Mouse (Mus musculus) forebrain, embryonic 15.5 days (tissue): ENCODE measurements at regions not wholly inside any gene's neighbourhood (a gene's known extent, or its start where the extent isn't known, plus 50 kb on each side); places are given as distances from the start of the nearest gene placed in this dataset.
"Not testable (repeated sequence)": the region's sequence is repeated elsewhere in the genome, so short reads cannot be mapped to it uniquely, and the experiment has no call there.

Experiments
- ATAC-seq: fragments of 200-750 bp; cut with Nextera tagmentation; replicated peaks from 2 replicates; pipeline ENCODE4 v1.8.0; 2017; ENCODE audit warnings: mild to moderate bottlenecking, moderate TSS enrichment, moderate library complexity
- H3K27ac ChIP-seq: fragments of 300-500 bp; sonication (generic); replicated peaks from 2 replicates; pipeline ENCODE4 v1.5.1; 2015; ENCODE audit warnings: mild to moderate bottlenecking, inconsistent platforms
- H3K27me3 ChIP-seq: fragments of 300-500 bp; sonication (generic); 2 replicates; pipeline ENCODE4 v1.6.1; 2015; ENCODE audit warnings: inconsistent platforms
- H3K36me3 ChIP-seq: fragments of 300-500 bp; sonication (generic); 2 replicates; pipeline ENCODE4 v1.6.1; 2015; ENCODE audit warnings: mild to moderate bottlenecking, inconsistent platforms
- H3K4me1 ChIP-seq: fragments of 300-500 bp; sonication (generic); 2 replicates; pipeline ENCODE4 v1.6.1; 2015; ENCODE audit warnings: inconsistent platforms
- H3K4me2 ChIP-seq: fragments of 300-500 bp; sonication (generic); replicated peaks from 2 replicates; pipeline ENCODE4 v1.6.1; 2015; ENCODE audit warnings: mild to moderate bottlenecking, inconsistent platforms
- H3K4me3 ChIP-seq: fragments of 300-500 bp; sonication (generic); 2 replicates; pipeline ENCODE4 v1.5.1; 2015; ENCODE audit warnings: mild to moderate bottlenecking, inconsistent platforms
- H3K9ac ChIP-seq: fragments of 300-500 bp; sonication (generic); replicated peaks from 2 replicates; pipeline ENCODE4 v1.6.1; 2015; ENCODE audit warnings: mild to moderate bottlenecking, inconsistent platforms
- H3K9me3 ChIP-seq: fragments of 300-500 bp; sonication (generic); 2 replicates; pipeline ENCODE4 v1.6.1; 2016; ENCODE audit warnings: inconsistent platforms
- WGBS: fragments of 180-500 bp; shearing (Covaris S2); methylation state at CpG from one replicate; pipeline ENCODE4 v1.1.7; 2015; ENCODE audit warnings: mixed read lengths; 5-methylcytosine and 5-hydroxymethylcytosine counted together

- H3K9ac ChIP-seq, H3K4me1 ChIP-seq, H3K9me3 ChIP-seq, H3K4me2 ChIP-seq, H3K36me3 ChIP-seq, H3K27me3 ChIP-seq, H3K27ac ChIP-seq, H3K4me3 ChIP-seq, ATAC-seq: not testable (repeated sequence)
- WGBS, result 96% methylated on average over 14 of the region's 18 CpGs
Observed at GRCm38 (mm10) chr17:81231771-81232170, 166.9 kb upstream of the Thumpd2 start.

- Histone ChIP-seq H3K4me1 (no peaks in the 10 kb centered on the region), H3K4me3 (no peak overlapping the region), H3K27me3 (no peaks in the 10 kb centered on the region), H3K27ac (no peak overlapping the region), H3K9me3 (no peaks in the 10 kb centered on the region), H3K9ac (no peak overlapping the region), H3K36me3 (no peaks in the 10 kb centered on the region), H3K4me2 (no peak overlapping the region)
- no peak for ATAC-seq
Observed at GRCm38 (mm10) chr17:81225281-81225680, 160.4 kb upstream of the Thumpd2 start.

- 92% methylated on average over 3 of the region's 3 CpGs for WGBS
- no peak for ATAC-seq
- Histone ChIP-seq H3K4me1 (no peaks in the 10 kb centered on the region), H3K27me3 (no peaks in the 10 kb centered on the region), H3K9ac (no peak overlapping the region), H3K9me3 (no peaks in the 10 kb centered on the region), H3K27ac (no peak overlapping the region), H3K4me3 (no peak overlapping the region), H3K36me3 (no peaks in the 10 kb centered on the region), H3K4me2 (no peak overlapping the region)
Observed at GRCm38 (mm10) chr17:81221436-81221835, 156.6 kb upstream of the Thumpd2 start.

GRCm38 (mm10) chr17:81214844-81215243 is 150.0 kb upstream of the Thumpd2 start:
- Histone ChIP-seq H3K4me1 (no peaks in the 10 kb centered on the region), H3K4me3 (no peak overlapping the region), H3K36me3 (no peaks in the 10 kb centered on the region), H3K9me3 (no peaks in the 10 kb centered on the region), H3K9ac (no peak overlapping the region), H3K4me2 (no peak overlapping the region), H3K27ac (no peak overlapping the region), H3K27me3 (no peaks in the 10 kb centered on the region)
- WGBS, result 87% methylated on average over 7 of the region's 7 CpGs
- ATAC-seq, result no peak

- Histone ChIP-seq H3K27ac (no peak overlapping the region), H3K9ac (no peak overlapping the region), H3K4me2 (no peak overlapping the region), H3K4me3 (no peak overlapping the region), H3K36me3 (no peaks in the 10 kb centered on the region), H3K27me3 (no peaks in the 10 kb centered on the region), H3K4me1 (no peaks in the 10 kb centered on the region), H3K9me3 (no peaks in the 10 kb centered on the region)
- ATAC-seq, result no peak
- WGBS, result 89% methylated on average over 3 of the region's 3 CpGs
Observed at GRCm38 (mm10) chr17:81212043-81212442, 147.2 kb upstream of the Thumpd2 start.

GRCm38 (mm10) chr17:81210389-81210788 is 145.5 kb upstream of the Thumpd2 start:
- no peak overlapping the region for H3K9ac ChIP-seq
- H3K4me1 ChIP-seq, result no peaks in the 10 kb centered on the region
- ATAC-seq, result no peak
- no peaks in the 10 kb centered on the region for H3K27me3 ChIP-seq
- H3K36me3 ChIP-seq, result no peaks in the 10 kb centered on the region
- 75% methylated on average over 2 of the region's 2 CpGs for WGBS
- H3K27ac ChIP-seq, result no peak overlapping the region
- H3K4me3 ChIP-seq, result no peak overlapping the region
- H3K4me2 ChIP-seq, result no peak overlapping the region
- no peaks in the 10 kb centered on the region for H3K9me3 ChIP-seq

- Histone ChIP-seq H3K36me3 (no peaks in the 10 kb centered on the region), H3K9me3 (no peaks in the 10 kb centered on the region), H3K27me3 (no peaks in the 10 kb centered on the region), H3K4me3 (no peak overlapping the region), H3K4me2 (no peak overlapping the region), H3K9ac (no peak overlapping the region), H3K27ac (no peak overlapping the region), H3K4me1 (no peaks in the 10 kb centered on the region)
- ATAC-seq, result no peak
- WGBS, result 93% methylated on average over 3 of the region's 3 CpGs
Observed at GRCm38 (mm10) chr17:81209323-81209722, 144.4 kb upstream of the Thumpd2 start.

- no peak overlapping the region for H3K4me3 ChIP-seq
- H3K36me3 ChIP-seq, result no peaks in the 10 kb centered on the region
- no peak overlapping the region for H3K4me2 ChIP-seq
- no peaks in the 10 kb centered on the region for H3K4me1 ChIP-seq
- 79% methylated on average over 8 of the region's 8 CpGs for WGBS
- no peak overlapping the region for H3K27ac ChIP-seq
- no peak for ATAC-seq
- no peak overlapping the region for H3K9ac ChIP-seq
- no peaks in the 10 kb centered on the region for H3K27me3 ChIP-seq
- H3K9me3 ChIP-seq, result no peaks in the 10 kb centered on the region
Observed at GRCm38 (mm10) chr17:81201052-81201451, 136.2 kb upstream of the Thumpd2 start.

GRCm38 (mm10) chr17:81194006-81194405 is 129.1 kb upstream of the Thumpd2 start:
- Histone ChIP-seq H3K9ac (no peak overlapping the region), H3K9me3 (no peaks in the 10 kb centered on the region), H3K4me1 (no peaks in the 10 kb centered on the region), H3K27me3 (no peaks in the 10 kb centered on the region), H3K27ac (no peak overlapping the region), H3K36me3 (no peaks in the 10 kb centered on the region), H3K4me3 (no peak overlapping the region), H3K4me2 (no peak overlapping the region)
- ATAC-seq, result no peak
- WGBS, result 87% methylated on average over 10 of the region's 10 CpGs

GRCm38 (mm10) chr17:81193230-81193871 is 128.5 kb upstream of the Thumpd2 start:
- Histone ChIP-seq H3K36me3 (no peaks in the 10 kb centered on the region), H3K27me3 (no peaks in the 10 kb centered on the region), H3K27ac (no peak overlapping the region), H3K9me3 (no peaks in the 10 kb centered on the region), H3K4me2 (no peak overlapping the region), H3K9ac (no peak overlapping the region), H3K4me3 (no peak overlapping the region), H3K4me1 (no peaks in the 10 kb centered on the region)
- ATAC-seq, result peak; percentile 73
- 42% methylated on average over 8 of the region's 8 CpGs for WGBS

- 57% methylated on average over 4 of the region's 4 CpGs for WGBS
- Histone ChIP-seq H3K4me1 (no peaks in the 10 kb centered on the region), H3K9me3 (no peaks in the 10 kb centered on the region), H3K27me3 (no peaks in the 10 kb centered on the region), H3K27ac (no peak overlapping the region), H3K4me3 (no peak overlapping the region), H3K4me2 (no peak overlapping the region), H3K36me3 (no peaks in the 10 kb centered on the region), H3K9ac (no peak overlapping the region)
- peak; percentile 69 for ATAC-seq
Observed at GRCm38 (mm10) chr17:81189996-81190395, 125.1 kb upstream of the Thumpd2 start.

- 91% methylated on average over 1 of the region's 1 CpGs for WGBS
- Histone ChIP-seq H3K4me2 (no peak overlapping the region), H3K4me1 (no peaks in the 10 kb centered on the region), H3K4me3 (no peak overlapping the region), H3K9ac (no peak overlapping the region), H3K36me3 (no peaks in the 10 kb centered on the region), H3K27ac (no peak overlapping the region), H3K27me3 (no peaks in the 10 kb centered on the region), H3K9me3 (no peaks in the 10 kb centered on the region)
- ATAC-seq, result no peak
Observed at GRCm38 (mm10) chr17:81185685-81186084, 120.8 kb upstream of the Thumpd2 start.

GRCm38 (mm10) chr17:81180813-81181424 is 116.0 kb upstream of the Thumpd2 start:
- no peak for ATAC-seq
- no peaks in the 10 kb centered on the region for H3K27me3 ChIP-seq
- H3K27ac ChIP-seq, result no peak overlapping the region
- H3K4me1 ChIP-seq, result no peaks in the 10 kb centered on the region
- no peak overlapping the region for H3K4me2 ChIP-seq
- no peaks in the 10 kb centered on the region for H3K36me3 ChIP-seq
- no peaks in the 10 kb centered on the region for H3K9me3 ChIP-seq
- H3K9ac ChIP-seq, result no peak overlapping the region
- WGBS, result 89% methylated on average over 8 of the region's 8 CpGs
- no peak overlapping the region for H3K4me3 ChIP-seq
